Mouse (Mus musculus) G1E-ER4 (cell line): Measurements from ENCODE around the gene Alox12b. TPM values are rescaled to one million over a fixed set of nuclear protein-coding genes. Genes with fewer than 3 reads are reported as not detected.

Experiments
- GATA1 ChIP-seq: IDR thresholded peaks from one replicate; pipeline ENCODE4 v1.8.0; 2012; ENCODE audit warnings: low read length, inconsistent platforms
- polyA plus RNA-seq: library from polyadenylated mRNA; stranded (reverse); fragments of >175 nt; gene quantifications from 2 replicates; pipeline ENCODE4 v1.2.3, GENCODE M21; 2012

Gene Alox12b
- polyA plus RNA-seq, 1 experiment = not detected

GRCm38 (mm10) chr11:69120221-69121000 is 36.4 kb upstream of the Alox12b start, which contains the start of gene Hes7:
Gene Hes7 (plus strand): TSS chr11:69120404.
- no peak for TF ChIP-seq GATA1

- no peak for TF ChIP-seq GATA1
Observed at GRCm38 (mm10) chr11:69121001-69121740, 35.6 kb upstream of the Alox12b start.

GRCm38 (mm10) chr11:69121741-69122335 is 35.0 kb upstream of the Alox12b start:
- no peak for TF ChIP-seq GATA1

- TF ChIP-seq GATA1 = no peak
Observed at GRCm38 (mm10) chr11:69122336-69122951, 34.3 kb upstream of the Alox12b start, which contains the start of gene 9130213A22Rik. Gene 9130213A22Rik (minus strand): TSS chr11:69122589.

GRCm38 (mm10) chr11:69123056-69123692 is 33.6 kb upstream of the Alox12b start:
- no peak for TF ChIP-seq GATA1

GRCm38 (mm10) chr11:69123693-69124497 is 32.9 kb upstream of the Alox12b start:
- no peak for TF ChIP-seq GATA1

- no peak for TF ChIP-seq GATA1
Observed at GRCm38 (mm10) chr11:69124498-69124847, 32.3 kb upstream of the Alox12b start.

- TF ChIP-seq GATA1 = no peak
Observed at GRCm38 (mm10) chr11:69125041-69125851, 31.5 kb upstream of the Alox12b start.

GRCm38 (mm10) chr11:69125852-69125918 is 31.1 kb upstream of the Alox12b start, which contains the start of gene Aloxe3:
Gene Aloxe3 (plus strand): TSS chr11:69125896.
- TF ChIP-seq GATA1 = no peak

- no peak for TF ChIP-seq GATA1
Observed at GRCm38 (mm10) chr11:69125919-69126705, 30.7 kb upstream of the Alox12b start.

- no peak for TF ChIP-seq GATA1
Observed at GRCm38 (mm10) chr11:69126706-69127095, 30.1 kb upstream of the Alox12b start.

- TF ChIP-seq GATA1 = no peak
Observed at GRCm38 (mm10) chr11:69128426-69129122, 28.2 kb upstream of the Alox12b start.

- no peak for TF ChIP-seq GATA1
Observed at GRCm38 (mm10) chr11:69133566-69133922, 23.2 kb upstream of the Alox12b start.
